Comparison of ENCODE assay signal across 12 mouse cellular contexts in genomic region chr16:30530815-30531214, GRCm38 (mm10). TPM values are rescaled to one million over a fixed set of nuclear protein-coding genes. Genes with fewer than 3 reads are reported as not detected.
DNase-seq lines count a peak whose midpoint lies in the region; ATAC-seq and TF ChIP-seq lines count a peak whose summit lies in the region.
"Had no signal": no experiment of that assay in that cellular context is flagged by ENCODE, and none has a peak within 500 bp of the region (broad histone marks: within the 10 kb centered on the region; RNA-seq: fewer than 3 reads in every experiment).

No protein-coding gene starts in this region.

- no peaks in the 10 kb centered on the region for H3K4me1 ChIP-seq in lung, postnatal 0 days (ENCODE audit: insufficient read depth, low read depth, low read length)

- H3K9ac ChIP-seq in lung, postnatal 0 days (replicated peaks; ENCODE audit: low read depth) = no peak overlapping the region
- H3K9ac ChIP-seq: embryonic facial prominence, embryonic 12.5 days; lung, embryonic 15.5 days had no signal

- H3K27ac ChIP-seq in gastrocnemius, adult 2 months = no peak overlapping the region
- H3K27ac ChIP-seq in lung, postnatal 0 days (ENCODE audit: low read length) = no peak overlapping the region
- H3K27ac ChIP-seq: embryonic facial prominence, embryonic 12.5 days; heart, embryonic 10.5 days; lung, embryonic 15.5 days had no signal

- TF ChIP-seq EP300 in lung, postnatal 0 days (IDR thresholded peaks at IDR 0.05) = no peak

- H3K36me3 ChIP-seq in lung, postnatal 0 days (ENCODE audit: insufficient read depth, low read length) = no peaks in the 10 kb centered on the region

- intact Hi-C loops in gastrocnemius, adult 2 months (cut with DNase I) = no loop called here
- intact Hi-C loops in gastrocnemius, postnatal 36 days (cut with DNase I) = no loop called here

- H3K4me2 ChIP-seq in lung, postnatal 0 days (replicated peaks; ENCODE audit: low read depth, low read length) = no peak overlapping the region
- H3K4me2 ChIP-seq: embryonic facial prominence, embryonic 12.5 days; lung, embryonic 15.5 days had no signal

- WGBS in lung, postnatal 0 days = 55% methylated on average over 4 of the region's 4 CpGs

- no peaks in the 10 kb centered on the region for H3K27me3 ChIP-seq in lung, postnatal 0 days (replicated peaks; ENCODE audit: insufficient read depth, low read length)
- H3K27me3 ChIP-seq: embryonic facial prominence, embryonic 12.5 days; lung, embryonic 15.5 days had no signal

- H3K4me3 ChIP-seq in gastrocnemius, adult 2 months = no peak overlapping the region
- H3K4me3 ChIP-seq in lung, postnatal 0 days (ENCODE audit: low read depth, low read length) = no peak overlapping the region
- H3K4me3 ChIP-seq: embryonic facial prominence, embryonic 12.5 days; heart, embryonic 10.5 days; lung, embryonic 15.5 days had no signal

- peak; percentile 43 for DNase-seq in gastrocnemius, adult 2 months
- DNase-seq in gastrocnemius, postnatal 36 days = no peak
- peak; percentile 65 for DNase-seq in lung, postnatal 0 days (ENCODE audit: low spot score)
- DNase-seq in lung, postnatal 36 days = no peak
- peak; percentile 51 for DNase-seq in MN1 (ENCODE audit: low spot score)
- no peak for DNase-seq in right cerebral cortex, adult 18-20 months
- DNase-seq in thymus, postnatal 14 days = no peak
- DNase-seq: thymus, adult 18-20 months had no signal

- TF ChIP-seq CTCF in gastrocnemius, adult 2 months (IDR thresholded peaks at IDR 0.05) = peak; percentile 66
- TF ChIP-seq CTCF in lung, postnatal 0 days (IDR thresholded peaks at IDR 0.05) = peak; percentile 70

- ATAC-seq in lung, postnatal 0 days = no peak
- ATAC-seq in megakaryocyte, adult 5-6 weeks (ENCODE audit: poor library complexity, severe bottlenecking) = 0 out of 2 replicates have a peak, but pooled peaks have one; percentile 37

- no peaks in the 10 kb centered on the region for H3K9me3 ChIP-seq in lung, postnatal 0 days (ENCODE audit: low read length)
- H3K9me3 ChIP-seq: embryonic facial prominence, embryonic 12.5 days; heart, embryonic 10.5 days; lung, embryonic 15.5 days had no signal

RNA-seq across cellular contexts. Expression of gene Tmem44, which starts 19.8 kb away (rescaled TPM):
- total RNA-seq in gastrocnemius, adult 2 months (2021) = 1 to 10 TPM; 1.7 to 2.1 TPM
- total RNA-seq in gastrocnemius, postnatal 36 days (2021) = 1 to 10 TPM; 1.8 to 2.5 TPM
- polyA plus RNA-seq in lung, postnatal 0 days (2015; fragmentation: Nextera tagmentation; extraction: Ambion mirVana) = 17.9 and 21.0 TPM in 2 replicates
- not detected in 2 replicates for total RNA-seq in megakaryocyte, adult 5-6 weeks (2015)
- total RNA-seq in megakaryocyte, adult 5-6 weeks (2017) = 0.04 TPM in 2 replicates

RNA-seq across cellular contexts. Expression of gene Lsg1, which starts 56.6 kb away (rescaled TPM):
- 10 to 100 TPM; 19.5 to 20.2 TPM for total RNA-seq in gastrocnemius, adult 2 months (2021)
- 10 to 100 TPM; 17.5 to 20.2 TPM for total RNA-seq in gastrocnemius, postnatal 36 days (2021)
- 28.2 and 30.3 TPM in 2 replicates for polyA plus RNA-seq in lung, postnatal 0 days (2015; fragmentation: Nextera tagmentation; extraction: Ambion mirVana)
- total RNA-seq in megakaryocyte, adult 5-6 weeks (2015) = 19.2 and 19.9 TPM in 2 replicates
- total RNA-seq in megakaryocyte, adult 5-6 weeks (2017) = 38.2 and 42.9 TPM in 2 replicates

Comparison
In these comparisons a context has a peak if more than half of its experiments do, and no peak if none do; other contexts are left out.
1. DNase-seq: peak in gastrocnemius, adult 2 months (single experiment), lung, postnatal 0 days (single experiment) and MN1 (single experiment); none in gastrocnemius, postnatal 36 days (0 of 2), lung, postnatal 36 days (single experiment), right cerebral cortex, adult 18-20 months (single experiment) and thymus, postnatal 14 days (single experiment).